Mouse (Mus musculus): Measurements from ENCODE around the gene Ptcd1. TPM values are rescaled to one million over a fixed set of nuclear protein-coding genes. Genes with fewer than 3 reads are reported as not detected.
"Not testable (repeated sequence)": the region's sequence is repeated elsewhere in the genome, so short reads cannot be mapped to it uniquely, and the experiment has no call there.

Ptcd1 gene
- total RNA-seq, 4 experiments from 2014 or later: 20.2 to 23.4 (median 21.8) TPM

DNA sequence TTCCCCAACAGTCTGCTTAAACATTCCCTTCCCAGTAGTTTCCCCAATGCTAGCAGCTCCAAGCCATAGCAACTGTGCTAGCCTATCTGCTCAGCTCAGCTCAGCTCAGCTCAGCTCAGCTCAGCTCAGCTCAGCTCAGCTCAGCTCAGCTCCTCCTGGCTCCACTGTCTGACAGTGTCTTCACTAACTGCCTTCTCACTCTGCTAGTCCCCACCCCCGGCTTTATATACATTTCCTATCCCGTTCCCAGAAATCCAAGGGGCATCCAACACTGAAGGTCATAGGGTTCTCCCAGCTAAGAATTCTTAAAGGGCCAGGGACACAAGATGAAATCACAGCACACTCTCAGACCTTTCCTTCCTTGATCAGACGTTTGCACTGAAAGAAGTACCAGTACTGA lies 2.2 kb downstream of the Ptcd1 start:
- no peak for DNase-seq (ENCODE audit: low spot score in 2 of 2)

DNA sequence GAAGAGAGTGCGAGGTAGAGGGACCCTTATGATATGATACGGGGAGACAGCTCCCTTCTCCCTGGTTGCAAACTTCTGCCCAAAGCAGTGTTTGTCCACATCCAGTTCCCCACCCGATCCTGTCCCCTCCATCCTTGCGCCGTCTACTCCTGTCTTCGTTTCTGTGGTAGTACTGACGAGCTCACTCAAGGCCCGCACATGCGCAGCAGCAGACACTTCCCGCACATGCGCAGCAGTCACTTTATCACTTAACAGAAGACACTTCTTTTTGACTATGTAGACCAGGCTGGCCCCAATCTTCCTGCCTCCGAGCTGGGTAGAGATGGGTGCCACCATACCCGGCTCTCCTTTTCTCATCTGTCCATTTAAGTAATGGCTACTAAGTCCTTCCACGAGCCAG lies 5.5 kb downstream of the Ptcd1 start:
- DNase-seq (ENCODE audit: low spot score in 2 of 2): no peak

DNA sequence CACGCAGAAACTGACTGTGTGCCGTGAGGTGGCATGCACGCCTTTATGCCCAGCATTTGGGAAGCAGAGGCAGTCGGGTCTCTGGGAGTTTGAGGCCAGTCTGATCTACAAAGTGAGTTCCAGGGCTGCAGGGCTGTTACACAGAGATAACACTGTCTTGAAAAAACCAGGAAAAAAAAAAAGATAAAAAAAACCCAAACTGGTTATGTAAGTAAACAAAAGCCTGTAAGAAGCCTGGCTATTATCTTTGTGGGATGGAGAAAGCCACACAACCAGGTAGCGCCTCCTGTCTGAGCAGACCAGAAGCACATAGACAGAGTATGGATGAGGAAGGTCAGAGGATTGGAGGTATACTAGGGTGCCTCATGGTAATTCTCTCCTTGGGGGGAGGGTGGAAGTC lies 14.2 kb downstream of the Ptcd1 start:
- DNase-seq (ENCODE audit: low spot score in 2 of 2): no peak

DNA sequence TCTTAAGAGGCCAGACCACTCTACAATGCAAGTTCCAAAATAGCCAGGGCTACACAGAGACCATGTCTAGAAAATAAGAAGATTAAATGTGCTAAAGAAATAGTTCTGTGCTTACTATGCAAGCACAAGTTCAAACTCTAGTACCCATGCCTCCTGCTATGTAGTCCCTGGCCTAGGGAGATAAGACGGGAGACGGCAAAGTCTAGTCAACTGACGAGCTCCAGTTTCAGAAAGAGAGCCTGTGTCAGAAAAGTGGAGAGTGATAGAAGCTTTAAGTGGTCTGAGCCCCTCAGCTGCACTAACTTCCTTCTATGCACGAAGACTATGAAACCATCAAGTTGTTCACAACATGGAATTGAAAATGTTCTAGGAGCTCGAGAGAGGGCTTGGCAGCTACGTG lies 17.6 kb downstream of the Ptcd1 start:
- no peak for DNase-seq (ENCODE audit: low spot score in 2 of 2)

DNA sequence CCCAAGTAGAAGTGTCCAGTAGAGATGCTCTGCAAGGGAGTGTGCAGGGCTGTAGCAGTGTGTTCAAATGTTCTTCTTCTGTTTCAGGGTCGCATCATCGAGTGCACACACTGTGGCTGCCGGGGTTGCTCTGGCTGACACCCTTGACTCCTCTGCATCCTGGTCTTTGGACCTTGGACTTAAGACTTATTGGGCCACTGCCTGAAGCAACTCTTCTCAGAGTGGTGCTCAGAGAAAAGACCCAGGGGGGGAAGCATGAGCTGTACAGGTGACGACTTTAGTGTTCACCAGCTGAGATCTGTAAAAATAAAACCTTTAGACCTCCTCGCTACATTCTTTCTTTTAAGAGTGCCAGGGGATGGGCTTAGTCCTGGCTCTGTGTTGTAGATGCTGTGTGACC lies 19.2 kb downstream of the Ptcd1 start:
- no peak for DNase-seq (ENCODE audit: low spot score in 2 of 2)

DNA sequence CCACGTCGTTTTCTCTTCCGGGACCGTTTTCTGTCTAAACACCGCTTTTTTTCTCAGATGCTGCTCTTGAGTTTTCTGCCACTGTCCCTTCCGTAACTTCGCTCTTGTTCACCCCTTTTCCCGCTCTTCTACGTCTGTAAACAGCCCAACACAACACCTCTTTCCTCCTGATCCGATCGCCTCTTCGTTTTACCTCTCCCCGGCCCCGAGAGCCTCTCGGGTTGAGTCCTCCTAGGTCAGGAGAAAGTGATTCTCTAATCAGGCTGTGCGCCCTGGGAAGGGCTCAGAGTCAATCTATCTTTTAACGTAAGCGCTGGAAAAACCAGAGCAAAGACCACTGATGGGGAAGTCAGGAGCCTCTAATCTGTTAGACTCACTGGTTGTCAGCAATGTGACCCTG lies 26.3 kb downstream of the Ptcd1 start:
- DNase-seq (ENCODE audit: low spot score in 2 of 2): no peak

DNA sequence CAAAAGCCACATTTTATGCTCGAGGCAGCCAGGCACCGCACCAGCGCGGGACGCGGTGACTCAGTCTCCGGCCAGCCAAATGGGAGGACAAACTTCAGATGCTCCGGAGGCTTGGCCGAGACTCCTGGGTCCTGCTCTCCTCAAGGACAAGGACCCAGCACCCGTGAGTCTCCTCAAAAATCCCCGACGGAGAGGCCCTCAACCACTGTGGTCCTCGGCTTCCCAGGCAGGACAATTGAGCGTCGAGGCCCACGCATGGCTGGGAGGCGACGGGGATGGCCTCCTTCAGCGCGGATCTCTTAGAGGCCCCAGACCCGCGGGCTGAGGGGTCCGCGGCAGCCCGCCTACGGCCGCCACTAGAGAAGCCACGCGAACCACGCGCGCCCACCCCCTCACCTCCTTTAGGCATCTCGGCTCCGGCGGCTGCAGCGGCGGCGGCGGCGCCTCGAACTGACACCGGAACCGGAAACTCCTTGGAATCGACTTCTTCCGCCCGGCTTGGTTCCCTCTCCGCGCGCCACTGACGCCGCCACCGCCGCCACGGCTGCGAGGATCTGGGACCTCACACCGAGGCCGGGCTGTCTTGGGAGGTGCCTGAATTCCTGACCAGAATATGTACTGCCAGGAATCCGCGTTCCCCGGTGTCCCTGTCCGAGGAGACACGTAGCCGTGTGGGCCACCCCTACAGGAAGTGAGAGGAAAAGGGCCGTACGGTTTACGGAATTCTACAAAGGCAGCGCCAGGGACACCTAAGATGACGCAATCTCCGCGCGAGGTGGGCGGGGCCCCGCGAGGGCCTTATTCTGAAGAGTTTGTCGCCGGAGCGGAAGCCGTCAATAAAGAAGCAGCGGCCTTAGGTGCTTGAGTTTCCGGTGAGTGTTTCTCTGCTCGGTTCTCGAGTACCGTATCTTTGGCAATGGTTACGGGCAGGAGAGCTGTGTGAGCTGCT lies 27.1 kb downstream of the Ptcd1 start, which contains the start of the genes Pdap1 and Bud31:
Pdap1 (minus strand) TSS at position 668 of the 949 bp plus-strand sequence.
Bud31 (plus strand) TSS at position 792 of the 949 bp plus-strand sequence.
- DNase-seq (ENCODE audit: low spot score in 2 of 2): peak; percentile 91 to 98

DNA sequence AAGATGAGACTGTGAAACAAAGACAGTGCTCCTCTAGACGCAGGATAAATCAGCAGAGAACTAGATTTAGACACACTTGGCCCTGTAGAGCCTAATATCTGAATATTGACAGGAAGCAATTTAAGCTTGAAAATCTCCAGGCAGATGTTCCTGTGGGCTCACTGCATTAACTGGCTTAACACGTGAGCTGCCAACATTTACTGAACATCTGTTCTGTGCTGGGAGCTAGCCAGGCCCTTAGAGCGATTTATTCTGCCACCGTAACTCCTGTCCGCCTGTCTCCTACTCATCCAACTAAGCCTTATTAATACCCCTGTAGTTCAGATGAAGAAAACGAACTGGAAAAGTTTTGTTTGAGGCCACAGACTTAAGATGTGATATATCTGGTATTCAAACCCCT lies 28.1 kb downstream of the Ptcd1 start:
- DNase-seq (ENCODE audit: low spot score in 2 of 2): no peak

DNA sequence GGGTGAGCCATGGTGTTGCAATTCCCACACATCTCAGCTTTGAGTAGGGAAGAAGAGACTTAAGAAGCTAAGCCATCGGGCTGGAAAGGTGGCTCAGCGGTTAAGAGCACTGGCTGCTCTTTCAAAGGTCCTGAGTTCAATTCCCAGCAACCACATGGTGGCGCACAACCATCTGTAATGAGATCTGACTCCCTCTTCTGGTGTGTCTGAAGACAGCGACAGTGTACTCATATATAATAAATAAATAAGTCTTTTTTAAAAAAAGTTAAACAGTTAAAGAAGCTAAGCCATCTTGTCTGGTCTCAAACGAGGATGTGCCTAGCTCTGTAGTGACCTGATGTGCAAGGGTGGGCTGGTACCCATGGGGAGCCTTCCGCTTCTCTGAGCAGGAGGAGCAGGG lies 33.6 kb downstream of the Ptcd1 start:
- DNase-seq (ENCODE audit: low spot score in 2 of 2): not testable (repeated sequence)

DNA sequence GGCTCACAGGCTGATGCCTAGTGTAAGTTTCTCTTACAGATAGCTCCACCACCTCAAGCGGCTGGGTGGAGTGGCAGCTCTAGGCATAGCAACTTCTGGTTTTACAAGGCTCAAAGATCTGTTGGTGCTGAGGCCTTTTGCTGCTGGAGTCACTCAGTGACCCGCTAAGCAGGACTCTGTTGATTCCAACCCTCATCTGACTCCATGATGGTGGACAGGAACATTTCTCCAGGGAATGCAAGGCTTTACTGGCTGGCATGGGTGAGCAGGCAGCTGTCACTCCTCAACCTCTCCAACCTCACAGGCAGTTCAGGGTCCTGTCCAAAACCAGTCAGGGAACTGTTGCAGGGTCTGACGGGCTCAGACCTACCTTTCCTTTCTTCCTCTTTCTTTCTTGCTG lies 35.9 kb downstream of the Ptcd1 start:
- no peak for DNase-seq (ENCODE audit: low spot score in 2 of 2)

DNA sequence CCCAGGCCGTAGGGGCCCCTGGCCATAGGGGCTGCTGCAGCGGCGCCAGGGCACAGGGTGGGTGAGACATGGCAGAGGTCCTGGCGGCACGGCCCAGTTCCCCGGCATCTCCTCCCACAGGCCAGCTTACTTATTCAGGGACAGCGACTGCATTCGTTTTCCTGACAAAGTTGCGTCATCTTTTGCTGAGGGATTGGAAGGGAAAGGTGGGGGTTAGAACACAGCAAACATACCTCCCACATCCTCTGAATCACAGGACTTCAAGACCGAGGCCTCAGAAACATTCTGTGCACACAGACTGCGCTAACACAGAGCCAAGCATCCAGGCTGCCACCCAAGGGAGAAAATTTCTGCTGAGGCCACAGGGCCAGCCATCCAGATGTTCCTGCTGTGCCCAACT lies 36.7 kb downstream of the Ptcd1 start:
- DNase-seq (ENCODE audit: low spot score in 2 of 2): peak; percentile 44 to 83

DNA sequence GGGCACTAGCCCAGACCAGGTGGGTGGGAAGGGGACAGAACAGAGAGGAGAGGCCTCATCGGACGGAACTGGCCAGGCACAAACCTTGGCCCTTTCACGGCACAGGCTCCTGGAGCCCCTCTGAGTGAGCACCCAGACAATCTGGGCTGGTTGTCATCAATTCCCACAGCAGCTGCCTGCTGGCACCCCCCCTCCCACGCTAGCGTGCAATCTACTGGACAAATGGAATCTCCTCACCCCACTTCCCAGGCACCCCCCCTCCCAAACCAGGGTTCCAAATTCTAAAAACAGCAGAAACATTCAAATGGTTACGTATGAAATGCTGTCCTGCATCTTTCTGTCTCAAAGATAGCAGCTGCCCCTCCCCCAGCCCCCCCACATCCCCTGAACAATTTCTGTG lies 37.1 kb downstream of the Ptcd1 start:
- peak in 1 of 2 experiments; percentile 64 for DNase-seq (ENCODE audit: low spot score in 2 of 2)

DNA sequence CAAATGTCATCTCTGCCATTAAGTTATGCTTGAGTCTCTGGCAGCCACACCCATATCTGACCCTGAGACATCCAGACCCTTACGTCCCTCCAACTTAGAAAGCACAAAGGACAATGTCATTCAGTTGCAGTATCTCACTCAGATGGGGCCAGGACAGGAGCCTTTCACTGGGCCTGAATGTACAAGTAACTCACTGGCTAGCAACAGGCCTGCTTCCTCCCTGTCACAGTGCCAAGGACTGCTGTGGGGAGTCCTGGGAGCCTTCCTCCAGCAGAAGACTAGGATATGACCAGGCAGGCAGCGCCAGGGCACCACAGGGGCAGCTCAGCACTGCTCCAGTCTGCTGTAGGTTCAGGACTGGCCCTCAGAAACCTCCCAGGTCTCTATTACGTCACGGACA lies 37.8 kb downstream of the Ptcd1 start:
- DNase-seq (ENCODE audit: low spot score in 2 of 2): no peak

DNA sequence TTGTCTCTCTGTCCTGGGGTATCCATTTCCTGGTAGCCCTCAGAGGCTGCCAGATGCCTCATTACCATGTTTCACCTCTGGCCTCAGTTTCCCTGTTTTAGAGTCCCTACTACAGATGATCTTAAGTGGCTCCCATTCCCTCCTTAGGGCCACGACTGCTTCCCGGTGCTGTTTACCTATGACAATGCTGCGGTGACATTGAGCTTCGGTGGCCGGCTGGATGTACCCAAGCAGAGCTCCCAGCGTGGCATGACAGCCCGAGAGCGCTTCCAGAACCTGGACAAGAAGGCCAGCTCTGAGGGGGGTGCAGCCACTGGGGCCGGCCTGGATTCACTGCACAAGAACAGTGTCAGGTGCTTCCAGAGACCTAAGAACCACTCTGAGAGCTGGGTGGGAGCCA lies 40.3 kb downstream of the Ptcd1 start:
- no peak for DNase-seq (ENCODE audit: low spot score in 2 of 2)

DNA sequence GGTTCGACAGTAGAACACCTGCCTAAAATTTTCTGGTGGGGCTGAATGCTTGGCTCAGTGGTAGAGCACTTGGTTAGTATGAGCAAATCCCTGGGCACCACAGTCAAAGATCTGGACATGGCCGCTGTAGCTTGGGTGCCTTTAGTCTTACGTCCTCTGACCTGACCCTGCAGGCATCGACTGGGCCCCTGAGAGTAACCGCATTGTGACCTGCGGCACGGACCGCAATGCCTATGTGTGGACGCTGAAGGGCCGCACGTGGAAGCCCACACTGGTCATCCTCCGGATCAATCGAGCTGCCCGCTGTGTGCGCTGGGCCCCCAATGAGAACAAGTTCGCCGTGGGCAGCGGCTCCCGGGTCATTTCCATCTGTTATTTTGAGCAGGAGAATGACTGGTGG lies 43.5 kb downstream of the Ptcd1 start:
- DNase-seq (ENCODE audit: low spot score in 2 of 2): no peak

DNA sequence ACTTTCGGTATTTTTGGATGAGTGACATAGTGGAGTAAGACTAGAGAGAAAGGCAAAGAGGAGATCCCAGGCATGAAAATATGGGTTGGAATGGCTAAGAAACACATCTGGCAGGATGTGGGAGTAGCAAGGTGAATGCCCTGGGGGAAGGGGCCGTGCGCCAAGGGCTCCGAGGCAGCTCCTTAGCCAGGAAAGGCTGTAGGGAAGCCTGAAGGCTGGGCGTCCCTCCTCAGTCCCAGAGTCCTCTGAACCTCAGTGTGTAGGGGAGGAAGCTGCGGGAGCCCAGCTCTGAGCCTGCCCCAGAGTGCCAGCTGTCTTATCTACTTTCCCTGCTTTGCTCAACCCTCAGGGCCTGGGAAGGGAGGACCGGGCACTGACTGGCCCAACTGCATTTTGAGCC lies 46.0 kb downstream of the Ptcd1 start:
- DNase-seq (ENCODE audit: low spot score in 2 of 2): no peak

DNA sequence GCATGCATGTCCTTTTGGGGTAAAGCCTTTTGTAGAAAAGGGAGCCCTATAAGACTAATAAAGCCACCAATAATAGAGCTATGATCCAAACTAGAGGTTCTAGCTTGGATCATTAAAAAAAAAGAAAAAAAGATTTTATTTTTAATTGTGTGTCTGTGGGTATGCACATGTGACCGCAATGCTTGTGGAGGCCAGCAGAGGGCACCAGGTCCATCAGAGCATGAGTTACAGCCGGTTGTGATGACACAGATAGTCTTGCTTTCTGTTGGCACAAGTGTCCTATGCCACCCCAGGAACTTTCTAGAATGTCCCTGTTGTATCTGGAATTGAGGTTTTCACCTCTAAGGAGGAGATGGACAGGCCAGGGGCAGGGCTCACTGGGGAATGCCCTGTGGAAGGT lies 47.5 kb downstream of the Ptcd1 start:
- DNase-seq (ENCODE audit: low spot score in 2 of 2): no peak

DNA sequence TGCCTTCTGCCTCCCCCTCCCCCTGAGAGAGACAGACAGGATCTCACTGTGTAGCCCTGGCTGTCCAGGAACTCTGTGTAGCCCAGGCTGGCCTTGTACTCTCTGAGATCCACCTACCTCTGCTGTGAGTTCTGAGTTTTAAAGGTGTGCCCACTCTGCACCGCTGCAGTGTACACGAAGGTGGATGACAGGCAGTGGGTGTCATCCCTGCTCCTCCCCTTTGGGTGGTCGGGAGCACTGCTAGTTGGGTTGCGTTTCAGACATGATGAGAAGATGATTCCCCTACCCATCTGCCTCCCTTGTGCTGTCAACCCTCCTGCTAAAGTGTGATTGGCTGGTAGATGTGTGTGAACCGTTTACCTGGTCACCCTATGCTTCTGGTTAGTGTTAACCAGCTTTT lies 48.4 kb downstream of the Ptcd1 start:
- DNase-seq (ENCODE audit: low spot score in 2 of 2): no peak

DNA sequence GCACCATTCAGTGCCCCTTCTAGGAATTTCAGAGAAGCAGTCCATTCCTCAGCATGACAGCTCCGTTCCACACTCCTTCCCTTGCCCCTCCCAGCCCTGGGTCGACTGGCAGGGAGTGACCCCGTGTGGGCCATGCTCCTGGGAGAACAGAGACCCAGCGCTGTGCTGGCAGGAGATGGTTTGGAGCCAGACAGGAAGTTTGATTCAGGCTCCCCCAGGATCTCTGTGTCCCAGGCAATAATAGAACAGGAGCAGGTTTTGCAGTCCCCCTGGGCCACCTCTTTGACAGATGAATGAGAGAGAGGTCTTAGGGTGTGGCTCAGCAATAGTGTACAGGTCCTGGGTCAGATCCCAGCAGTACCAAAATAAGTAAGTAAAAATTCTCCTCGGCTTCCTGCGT lies 48.9 kb downstream of the Ptcd1 start:
- DNase-seq (ENCODE audit: low spot score in 2 of 2): no peak

DNA sequence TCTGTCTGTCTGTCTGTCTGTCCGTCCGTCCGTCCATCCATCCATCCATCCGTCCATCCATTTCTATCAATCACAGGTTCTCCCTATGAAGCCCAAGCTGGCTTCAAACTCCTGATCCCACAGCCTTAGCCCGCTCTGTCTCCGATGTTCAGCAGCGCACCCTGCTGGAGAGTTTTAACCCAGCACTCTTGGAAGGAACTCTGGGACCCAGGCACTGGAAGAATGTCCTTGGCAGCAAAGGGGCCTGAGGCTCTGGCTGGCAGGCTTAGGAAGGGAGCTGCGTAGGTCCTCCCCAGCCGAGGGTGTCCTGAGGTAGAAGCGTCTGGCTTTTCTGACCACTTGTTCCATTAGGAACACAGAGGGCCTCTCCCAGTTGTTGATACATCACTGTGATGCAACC lies 50.0 kb downstream of the Ptcd1 start:
- DNase-seq (ENCODE audit: low spot score in 2 of 2): no peak

DNA sequence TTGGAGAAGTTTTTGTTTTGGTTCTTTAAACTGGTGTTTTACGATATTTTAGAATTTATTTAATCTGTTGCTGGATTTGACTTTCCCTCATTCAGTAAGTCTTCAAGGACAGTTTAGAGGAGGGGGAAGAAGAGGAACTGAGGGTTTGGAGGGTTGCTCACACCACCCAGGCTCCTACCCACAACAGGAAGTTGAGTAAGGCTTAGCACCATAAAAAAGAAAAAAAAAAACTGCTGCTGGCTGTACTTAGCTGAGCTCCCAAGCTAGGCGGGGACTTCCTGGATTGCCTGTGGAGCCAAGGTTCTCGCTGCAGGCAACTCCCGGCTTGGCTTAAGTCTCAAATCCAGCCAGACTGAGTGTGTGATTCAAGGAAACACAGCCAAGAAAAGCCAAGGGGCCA lies 50.6 kb downstream of the Ptcd1 start:
- no peak for DNase-seq (ENCODE audit: low spot score in 2 of 2)

DNA sequence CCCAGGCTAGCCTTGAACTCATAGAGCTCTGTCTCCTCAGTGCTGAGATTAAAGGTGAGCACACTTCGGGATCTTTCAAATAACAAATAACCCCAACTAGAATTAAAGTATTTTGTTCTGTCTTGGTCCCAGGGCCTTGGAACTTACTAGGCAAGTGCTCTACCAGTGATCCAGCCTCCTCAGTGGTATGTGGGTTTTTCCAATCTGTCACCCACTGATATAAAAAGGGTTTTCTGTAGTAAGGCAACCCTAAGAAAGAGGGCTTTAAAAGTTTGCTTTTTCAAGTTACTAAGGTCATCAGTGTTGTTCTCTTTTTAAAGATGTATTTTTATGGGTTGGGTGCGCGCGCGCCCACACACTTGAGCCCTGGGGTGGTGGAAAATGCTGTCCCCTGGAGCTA lies 51.2 kb downstream of the Ptcd1 start:
- no peak for DNase-seq (ENCODE audit: low spot score in 2 of 2)
